Mouse (Mus musculus) MEL (cell line): ENCODE measurements around the gene Muc13.

Source experiments
- CHD2 ChIP-seq: IDR thresholded peaks from 2 replicates; pipeline ENCODE4 v1.6.1; 2011; ENCODE audit warnings: low read length, improper control_type of control experiment
- CTCF ChIP-seq, 3 experiments: IDR thresholded peaks in 2 of 3; conservative IDR thresholded peaks in 1 of 3; 2 replicates each; pipeline ENCODE4 v1.5.1; 2011 to 2012; ENCODE audit warnings: low read length in 3 of 3, low read depth in 2 of 3, mild to moderate bottlenecking in 2 of 3, improper control_type of control experiment in 1 of 3, inconsistent platforms in 1 of 3, mixed read lengths in 1 of 3, moderate library complexity in 1 of 3; ENCODE audit not compliant: control insufficient read depth in 1 of 3, insufficient read depth in 1 of 3, poor library complexity in 1 of 3, severe bottlenecking in 1 of 3
- POLR2A ChIP-seq, 2 experiments: IDR thresholded peaks; 2 replicates each; pipeline ENCODE4 v1.6.1; 2011 to 2012; ENCODE audit warnings: low read length in 2 of 2, mild to moderate bottlenecking in 2 of 2, control low read depth in 1 of 2, improper control_type of control experiment in 1 of 2, low read depth in 1 of 2, moderate library complexity in 1 of 2; ENCODE audit not compliant: control insufficient read depth in 1 of 2, insufficient read depth in 1 of 2, poor library complexity in 1 of 2
- TAL1 ChIP-seq: IDR thresholded peaks from 2 replicates; pipeline ENCODE4 v1.6.1; 2012; ENCODE audit warnings: mild to moderate bottlenecking, inconsistent platforms, low read length, moderate library complexity, mixed read lengths
- ZC3H11A ChIP-seq: IDR thresholded peaks from 2 replicates; pipeline ENCODE4 v1.6.1; 2012; ENCODE audit warnings: low read depth, mild to moderate bottlenecking, inconsistent platforms, low read length, improper control_type of control experiment

DNA sequence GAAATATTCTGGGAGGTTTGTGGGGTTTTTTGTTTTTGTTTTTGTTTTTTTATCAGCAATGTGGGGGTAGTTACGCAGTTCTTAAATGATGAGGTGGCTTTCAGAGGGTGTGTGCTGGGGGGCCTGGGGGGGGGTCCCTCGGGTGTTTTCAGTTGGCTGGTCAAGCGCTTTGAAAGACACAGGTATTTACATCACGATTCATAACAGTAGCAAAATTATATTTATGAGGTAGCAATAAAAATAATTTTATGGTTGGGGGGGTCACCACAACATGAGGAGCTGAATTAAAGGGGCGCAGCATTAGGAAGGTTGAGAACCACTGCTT is 39.6 kb downstream of the Muc13 start:
- TF ChIP-seq CTCF (IDR thresholded peaks at IDR 0.05 in 2 of 3, conservative IDR thresholded peaks at IDR 0.05 in 1 of 3; ENCODE audit: control insufficient read depth in 1 of 3, insufficient read depth in 1 of 3, low read depth in 2 of 3, low read length in 3 of 3, poor library complexity in 1 of 3, severe bottlenecking in 1 of 3) (no peak), CHD2 (no peak), ZC3H11A (no peak), POLR2A (IDR thresholded peaks at IDR 0.05; ENCODE audit: control insufficient read depth in 1 of 2, insufficient read depth in 1 of 2, low read depth in 1 of 2, low read length in 2 of 2, poor library complexity in 1 of 2) (no peak), TAL1 (no peak)
